ENCODE assay signal across 8 mouse cellular contexts in the genomic region with DNA sequence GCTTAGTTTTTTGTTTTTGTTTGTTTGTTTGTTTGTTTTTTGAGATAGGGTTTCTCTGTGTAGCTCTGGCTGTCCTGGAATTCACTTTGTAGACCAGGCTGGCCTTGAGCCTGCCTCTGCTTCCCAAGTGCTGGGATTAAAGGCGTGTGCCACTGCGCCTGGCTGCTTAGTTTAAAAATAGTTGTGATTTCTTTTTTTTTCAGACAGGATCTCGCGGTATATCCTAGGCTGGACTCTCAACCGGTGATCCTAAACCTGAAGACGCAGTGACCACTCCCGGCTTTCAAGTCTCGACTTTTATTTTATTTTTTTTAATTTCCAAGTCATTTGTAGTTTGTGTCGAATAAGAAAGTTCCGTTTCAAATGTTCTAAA. TPM values are rescaled to one million over a fixed set of nuclear protein-coding genes. Genes with fewer than 3 reads are reported as not detected.
DNase-seq lines count a peak whose midpoint lies in the region; ATAC-seq and TF ChIP-seq lines count a peak whose summit lies in the region.

No protein-coding gene starts in this region.

- no peaks in the 10 kb centered on the region for H3K27me3 ChIP-seq in kidney, postnatal 0 days (ENCODE audit: insufficient read depth, low read length)
- H3K27me3 ChIP-seq in heart, embryonic 16.5 days (ENCODE audit: control insufficient read depth, insufficient read depth, low read length): no peaks in the 10 kb centered on the region
- no peaks in the 10 kb centered on the region for H3K27me3 ChIP-seq in liver, embryonic 15.5 days
- H3K27me3 ChIP-seq in stomach, postnatal 0 days (ENCODE audit: control insufficient read depth, insufficient read depth, low read length): no peaks in the 10 kb centered on the region

- no peaks in the 10 kb centered on the region for H3K9me3 ChIP-seq in kidney, postnatal 0 days (replicated peaks; ENCODE audit: low read length)
- no peaks in the 10 kb centered on the region for H3K9me3 ChIP-seq in heart, embryonic 16.5 days (replicated peaks; ENCODE audit: control insufficient read depth, low read length)
- no peaks in the 10 kb centered on the region for H3K9me3 ChIP-seq in liver, embryonic 15.5 days (replicated peaks)
- no peaks in the 10 kb centered on the region for H3K9me3 ChIP-seq in stomach, postnatal 0 days (ENCODE audit: control insufficient read depth, low read length)

- peak overlapping the region; percentile 37; the same call in 1 of the 2 replicates for H3K4me3 ChIP-seq in kidney, postnatal 0 days (replicated peaks; ENCODE audit: low read depth, low read length)
- H3K4me3 ChIP-seq in brown adipose tissue, adult 24 weeks (ENCODE audit: insufficient read depth, low read depth, low read length): peak overlapping the region; percentile 53
- H3K4me3 ChIP-seq in heart, embryonic 16.5 days (ENCODE audit: low read length): peak overlapping the region; percentile 51
- peak overlapping the region; percentile 62 for H3K4me3 ChIP-seq in liver, embryonic 15.5 days (replicated peaks)
- H3K4me3 ChIP-seq in stomach, postnatal 0 days (ENCODE audit: low read depth, low read length): peak overlapping the region; percentile 42

- no peak for DNase-seq in kidney, postnatal 0 days (ENCODE audit: low spot score)
- DNase-seq in kidney, postnatal 14 days: no peak
- peak; percentile 13 for DNase-seq in stomach, postnatal 0 days (ENCODE audit: low spot score)
- DNase-seq in embryo, embryonic 10.5 days (ENCODE audit: low spot score): no peak

- no peak for TF ChIP-seq EP300 in stomach, postnatal 0 days (optimal IDR thresholded peaks at IDR 0.05)

- H3K4me2 ChIP-seq in kidney, postnatal 0 days (ENCODE audit: low read length): 0 out of 2 replicates have a peak overlapping the region, but pooled peaks have one; percentile 15
- peak overlapping the region; percentile 58; the same call in 1 of the 2 replicates for H3K4me2 ChIP-seq in heart, embryonic 16.5 days (ENCODE audit: low read depth, low read length)
- H3K4me2 ChIP-seq in liver, embryonic 15.5 days: peak overlapping the region; percentile 72
- no peak overlapping the region for H3K4me2 ChIP-seq in stomach, postnatal 0 days (replicated peaks; ENCODE audit: low read depth)

- no peak for TF ChIP-seq CTCF in kidney, postnatal 0 days (IDR thresholded peaks at IDR 0.05; ENCODE audit: low read depth)
- TF ChIP-seq CTCF in stomach, postnatal 0 days (IDR thresholded peaks at IDR 0.05; ENCODE audit: low read depth): no peak

- no peak overlapping the region for H3K9ac ChIP-seq in kidney, postnatal 0 days (ENCODE audit: low read depth, low read length)
- H3K9ac ChIP-seq in heart, embryonic 16.5 days (ENCODE audit: low read length): no peak overlapping the region
- no peak overlapping the region for H3K9ac ChIP-seq in liver, embryonic 15.5 days
- no peak overlapping the region for H3K9ac ChIP-seq in stomach, postnatal 0 days (ENCODE audit: low read length)

- H3K36me3 ChIP-seq in kidney, postnatal 0 days (ENCODE audit: insufficient read depth, low read length): no peaks in the 10 kb centered on the region
- H3K36me3 ChIP-seq in heart, embryonic 16.5 days (ENCODE audit: control insufficient read depth, insufficient read depth): no peaks in the 10 kb centered on the region
- no peaks in the 10 kb centered on the region for H3K36me3 ChIP-seq in liver, embryonic 15.5 days (replicated peaks)
- no peaks in the 10 kb centered on the region for H3K36me3 ChIP-seq in stomach, postnatal 0 days (ENCODE audit: control insufficient read depth, insufficient read depth, low read length)

- 24% methylated on average over 10 of the region's 10 CpGs for WGBS in kidney, postnatal 0 days
- 17% methylated on average over 10 of the region's 10 CpGs for WGBS in heart, embryonic 16.5 days
- 12% methylated on average over 10 of the region's 10 CpGs for WGBS in liver, embryonic 15.5 days (ENCODE audit: insufficient replicate concordance)
- whole genome bisulfite sequencing in stomach, postnatal 0 days: 11% methylated on average over 10 of the region's 10 CpGs

- no peaks in the 10 kb centered on the region for H3K4me1 ChIP-seq in kidney, postnatal 0 days (replicated peaks; ENCODE audit: insufficient read depth, low read length)
- no peaks in the 10 kb centered on the region for H3K4me1 ChIP-seq in brown adipose tissue, adult 24 weeks (ENCODE audit: control insufficient read depth, insufficient read depth, insufficient read length, low read length)
- no peaks in the 10 kb centered on the region for H3K4me1 ChIP-seq in heart, embryonic 16.5 days (ENCODE audit: control insufficient read depth, insufficient read depth, low read length)
- no peaks in the 10 kb centered on the region; the same call in 1 of the 2 replicates for H3K4me1 ChIP-seq in liver, embryonic 15.5 days (replicated peaks)
- H3K4me1 ChIP-seq in stomach, postnatal 0 days (replicated peaks; ENCODE audit: control insufficient read depth, insufficient read depth): no peaks in the 10 kb centered on the region

- peak overlapping the region; percentile 92 for H3K27ac ChIP-seq in kidney, postnatal 0 days
- peak overlapping the region; percentile 78 for H3K27ac ChIP-seq in brown adipose tissue, adult 24 weeks (replicated peaks; ENCODE audit: low read depth, low read length)
- H3K27ac ChIP-seq in heart, embryonic 16.5 days (ENCODE audit: low read length): peak overlapping the region; percentile 90
- no peak overlapping the region; the same call in 1 of the 2 replicates for H3K27ac ChIP-seq in liver, embryonic 15.5 days (replicated peaks)
- peak overlapping the region; percentile 93 for H3K27ac ChIP-seq in stomach, postnatal 0 days (replicated peaks)

- ATAC-seq in kidney, postnatal 0 days (replicated peaks; ENCODE audit: low FRiP score, low read depth): peak; percentile 66
- peak; percentile 49; the same call in 1 of the 2 replicates for ATAC-seq in heart, embryonic 16.5 days (replicated peaks; ENCODE audit: extremely low read depth, insufficient read depth, low FRiP score)
- ATAC-seq in liver, embryonic 15.5 days (ENCODE audit: insufficient read depth): peak; percentile 47
- peak; percentile 59 for ATAC-seq in stomach, postnatal 0 days (ENCODE audit: low FRiP score, low TSS enrichment)
- no peak for ATAC-seq in activated CD4-positive, CD25-positive, alpha-beta regulatory T cell, adult 4 months

RNA-seq across cellular contexts. Expression of a gene that starts 16.9 kb away (rescaled TPM):
- 308 and 316 TPM in 2 replicates for polyA plus RNA-seq in kidney, postnatal 0 days (2015; fragmentation: Nextera tagmentation; extraction: Ambion mirVana)
- 115 and 142 TPM in 2 replicates for polyA plus RNA-seq in brown adipose tissue, adult 24 weeks (2012; ENCODE audit: insufficient read depth, insufficient read length, missing spikeins)
- 137 and 161 TPM in 2 replicates for polyA plus RNA-seq in heart, embryonic 16.5 days (2015; fragmentation: Nextera tagmentation; extraction: Ambion mirVana)
- polyA plus RNA-seq in liver, embryonic 15.5 days (2015; fragmentation: Nextera tagmentation; extraction: Ambion mirVana): 75.2 and 76.8 TPM in 2 replicates
- 131 and 147 TPM in 2 replicates for polyA plus RNA-seq in stomach, postnatal 0 days (2015; fragmentation: Nextera tagmentation; extraction: Ambion mirVana)
- polyA plus RNA-seq in activated CD4-positive, CD25-positive, alpha-beta regulatory T cell, adult 4 months (2017; shearing (Covaris generic)): 10 to 100 TPM; 74.5 to 77.5 TPM
